8 mouse cellular contexts compared by ENCODE assay signal in the genomic region with DNA sequence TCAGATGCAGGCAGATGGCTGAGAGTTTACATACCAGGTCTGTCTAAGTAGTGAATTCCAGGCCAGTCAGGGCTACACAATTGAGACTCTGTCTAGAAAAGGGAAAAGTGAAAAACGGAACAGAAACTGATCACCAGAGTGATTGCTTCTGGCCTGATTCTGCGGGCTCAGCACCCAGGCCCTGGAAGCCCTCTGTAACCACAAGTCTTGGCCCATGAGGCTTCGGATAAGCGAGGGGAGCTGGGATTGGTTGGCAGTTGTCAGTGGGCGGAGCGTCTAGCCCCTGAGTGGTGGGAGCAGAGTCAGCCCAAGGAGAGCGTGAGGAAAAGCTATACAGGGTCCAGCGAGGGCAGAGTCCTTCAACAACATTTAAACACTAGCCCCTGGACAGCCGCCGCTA. TPM values are rescaled to one million over a fixed set of nuclear protein-coding genes. Genes with fewer than 3 reads are reported as not detected.
DNase-seq lines count a peak whose midpoint lies in the region; ATAC-seq and TF ChIP-seq lines count a peak whose summit lies in the region.

No protein-coding gene starts in this region.

- no peaks in the 10 kb centered on the region for H3K36me3 ChIP-seq in kidney, embryonic 15.5 days
- H3K36me3 ChIP-seq in limb, embryonic 11.5 days (ENCODE audit: control insufficient read depth, insufficient read depth, low read length) = no peaks in the 10 kb centered on the region
- no peaks in the 10 kb centered on the region for H3K36me3 ChIP-seq in midbrain, postnatal 0 days (ENCODE audit: insufficient read depth, low read length)

- H3K4me3 ChIP-seq in kidney, embryonic 15.5 days (replicated peaks) = no peak overlapping the region
- no peak overlapping the region for H3K4me3 ChIP-seq in limb, embryonic 11.5 days (ENCODE audit: low read depth, low read length)
- H3K4me3 ChIP-seq in midbrain, postnatal 0 days (ENCODE audit: low read depth, low read length) = no peak overlapping the region

- H3K4me2 ChIP-seq in kidney, embryonic 15.5 days = peak overlapping the region; percentile 43; the same call in 1 of the 2 replicates
- H3K4me2 ChIP-seq in limb, embryonic 11.5 days (ENCODE audit: low read depth, severe bottlenecking) = peak overlapping the region; percentile 25; the same call in 1 of the 2 replicates
- H3K4me2 ChIP-seq in midbrain, postnatal 0 days (ENCODE audit: low read depth, low read length, poor library complexity, severe bottlenecking) = no peak overlapping the region

- peak; percentile 66 for ATAC-seq in kidney, embryonic 15.5 days (replicated peaks; ENCODE audit: low FRiP score)
- 0 out of 2 replicates have a peak, but pooled peaks have one; percentile 59 for ATAC-seq in limb, embryonic 11.5 days (ENCODE audit: insufficient number of reproducible peaks, low FRiP score, low TSS enrichment, low read depth)
- no peak for ATAC-seq in midbrain, postnatal 0 days (ENCODE audit: low FRiP score)

- TF ChIP-seq CTCF in brain, embryonic 14.5 days (IDR thresholded peaks at IDR 0.05; ENCODE audit: borderline replicate concordance, extremely low read depth, insufficient read depth, insufficient read length) = no peak
- no peak for TF ChIP-seq CTCF in midbrain, postnatal 0 days (IDR thresholded peaks at IDR 0.05)

- WGBS in kidney, embryonic 15.5 days = 6% methylated on average over 10 of the region's 10 CpGs
- 6% methylated on average over 10 of the region's 10 CpGs for WGBS in limb, embryonic 11.5 days
- 14% methylated on average over 10 of the region's 10 CpGs for WGBS in midbrain, postnatal 0 days

- peaks cover 19% of the 10 kb centered on the region for H3K4me1 ChIP-seq in kidney, embryonic 15.5 days
- H3K4me1 ChIP-seq in limb, embryonic 11.5 days (ENCODE audit: control insufficient read depth, insufficient read depth, low read length) = no peaks in the 10 kb centered on the region; the same call in 1 of the 2 replicates
- no peaks in the 10 kb centered on the region for H3K4me1 ChIP-seq in midbrain, postnatal 0 days (ENCODE audit: insufficient read depth, low read length)

- DNase-seq in kidney, adult 18-20 months = no peak
- DNase-seq in brain, embryonic 14.5 days (ENCODE audit: low read depth) = peak; percentile 54
- peak; percentile 63 for DNase-seq in limb, embryonic 11.5 days (ENCODE audit: low spot score)
- peak; percentile 36 for DNase-seq in midbrain, postnatal 0 days (ENCODE audit: low spot score)
- DNase-seq in adrenal gland, postnatal 4 days (ENCODE audit: low spot score in 2 of 2) = no peak
- no peak for DNase-seq in right cerebral cortex, postnatal 36 days (ENCODE audit: low spot score in 2 of 2)
- no peak for DNase-seq in frontal cortex, postnatal 14 days (ENCODE audit: low spot score in 2 of 2)

- H3K27me3 ChIP-seq in kidney, embryonic 15.5 days = peaks cover 24% of the 10 kb centered on the region; the same call in 1 of the 2 replicates
- H3K27me3 ChIP-seq in limb, embryonic 11.5 days (ENCODE audit: control insufficient read depth, insufficient read depth, low read length) = 0 out of 2 replicates have a peak, but pooled peaks cover 7% of the 10 kb centered on the region
- no peaks in the 10 kb centered on the region; the same call in 1 of the 2 replicates for H3K27me3 ChIP-seq in midbrain, postnatal 0 days (ENCODE audit: insufficient read depth, low read length)

- H3K27ac ChIP-seq in kidney, embryonic 15.5 days = no peak overlapping the region
- no peak overlapping the region for H3K27ac ChIP-seq in limb, embryonic 11.5 days (replicated peaks; ENCODE audit: low read depth, low read length)
- no peak overlapping the region for H3K27ac ChIP-seq in midbrain, postnatal 0 days (ENCODE audit: low read depth, low read length)

- H3K9ac ChIP-seq in kidney, embryonic 15.5 days = 0 out of 2 replicates have a peak overlapping the region, but pooled peaks have one; percentile 21
- no peak overlapping the region for H3K9ac ChIP-seq in limb, embryonic 11.5 days (ENCODE audit: low read length)
- H3K9ac ChIP-seq in midbrain, postnatal 0 days (replicated peaks; ENCODE audit: low read length, poor library complexity, severe bottlenecking) = no peak overlapping the region

- H3K9me3 ChIP-seq in kidney, embryonic 15.5 days (replicated peaks) = no peaks in the 10 kb centered on the region
- H3K9me3 ChIP-seq in limb, embryonic 11.5 days (ENCODE audit: control insufficient read depth, low read length) = no peaks in the 10 kb centered on the region
- no peaks in the 10 kb centered on the region for H3K9me3 ChIP-seq in midbrain, postnatal 0 days (ENCODE audit: low read length)

- TF ChIP-seq POLR2A in brain, embryonic 14.5 days (IDR thresholded peaks at IDR 0.05; ENCODE audit: borderline replicate concordance, extremely low read depth, insufficient read depth, insufficient read length, poor library complexity, severe bottlenecking) = no peak

RNA-seq across cellular contexts. Expression of a gene that starts 9.9 kb away (rescaled TPM):
- polyA plus RNA-seq in kidney, embryonic 15.5 days (2015; fragmentation: Nextera tagmentation; extraction: Ambion mirVana) = 2.1 and 2.4 TPM in 2 replicates
- polyA plus RNA-seq in brain, embryonic 14.5 days (2012; rRNA removed) = 1.1 and 1.6 TPM in 2 replicates
- 0.20 TPM in 1 of 2 replicates, not detected in the other for polyA plus RNA-seq in limb, embryonic 11.5 days (2014; fragmentation: Nextera tagmentation; extraction: Ambion mirVana)
- total RNA-seq in midbrain, postnatal 0 days (2014; rRNA removed) = 7.2 and 11.5 TPM in 2 replicates
- polyA plus RNA-seq in midbrain, postnatal 0 days (2015; fragmentation: Nextera tagmentation; extraction: Ambion mirVana) = 13.1 and 13.2 TPM in 2 replicates
- total RNA-seq in adrenal gland, postnatal 4 days (2021) = 1 to 10 TPM; 2.0 to 3.0 TPM

RNA-seq across cellular contexts. Expression of a gene that starts 11.0 kb away (rescaled TPM):
- 53.4 and 60.0 TPM in 2 replicates for polyA plus RNA-seq in kidney, embryonic 15.5 days (2015; fragmentation: Nextera tagmentation; extraction: Ambion mirVana)
- polyA plus RNA-seq in brain, embryonic 14.5 days (2012; rRNA removed) = 20.1 and 24.6 TPM in 2 replicates
- 30.9 and 31.1 TPM in 2 replicates for polyA plus RNA-seq in limb, embryonic 11.5 days (2014; fragmentation: Nextera tagmentation; extraction: Ambion mirVana)
- total RNA-seq in midbrain, postnatal 0 days (2014; rRNA removed) = 37.3 and 41.1 TPM in 2 replicates
- 37.1 and 37.8 TPM in 2 replicates for polyA plus RNA-seq in midbrain, postnatal 0 days (2015; fragmentation: Nextera tagmentation; extraction: Ambion mirVana)
- 100 to 1,000 TPM; 135 to 140 TPM for total RNA-seq in adrenal gland, postnatal 4 days (2021)

RNA-seq across cellular contexts. Expression of a gene that starts 13.2 kb away (rescaled TPM):
- 0.99 and 1.1 TPM in 2 replicates for polyA plus RNA-seq in kidney, embryonic 15.5 days (2015; fragmentation: Nextera tagmentation; extraction: Ambion mirVana)
- polyA plus RNA-seq in brain, embryonic 14.5 days (2012; rRNA removed) = 1.00 and 1.6 TPM in 2 replicates
- polyA plus RNA-seq in limb, embryonic 11.5 days (2014; fragmentation: Nextera tagmentation; extraction: Ambion mirVana) = 0.20 and 0.61 TPM in 2 replicates
- total RNA-seq in midbrain, postnatal 0 days (2014; rRNA removed) = 1.6 and 2.4 TPM in 2 replicates
- 2.5 and 2.9 TPM in 2 replicates for polyA plus RNA-seq in midbrain, postnatal 0 days (2015; fragmentation: Nextera tagmentation; extraction: Ambion mirVana)
- 1 to 10 TPM; 3.8 to 4.2 TPM for total RNA-seq in adrenal gland, postnatal 4 days (2021)

Comparison
In these comparisons a context has a peak if more than half of its experiments do, and no peak if none do; other contexts are left out.
1. DNase-seq: peak in brain, embryonic 14.5 days (single experiment), limb, embryonic 11.5 days (single experiment) and midbrain, postnatal 0 days (single experiment); none in kidney, adult 18-20 months (single experiment), adrenal gland, postnatal 4 days (0 of 2), right cerebral cortex, postnatal 36 days (0 of 2) and frontal cortex, postnatal 14 days (0 of 2).